Mouse (Mus musculus): ENCODE measurements at regions not wholly inside any gene's neighbourhood (a gene's known extent, or its start where the extent isn't known, plus 50 kb on each side); places are given as distances from the start of the nearest gene placed in this dataset.

- WGBS = 90% methylated on average over 10 of the region's 10 CpGs
- no peak overlapping the region for H3K27ac ChIP-seq
- no peak for ATAC-seq (ENCODE audit: insufficient read depth, low FRiP score, low read depth)
These were observed 85.2 kb upstream of the Cplx2 start for GRCm38 (mm10) chr13:54285968-54286367.

DNA sequence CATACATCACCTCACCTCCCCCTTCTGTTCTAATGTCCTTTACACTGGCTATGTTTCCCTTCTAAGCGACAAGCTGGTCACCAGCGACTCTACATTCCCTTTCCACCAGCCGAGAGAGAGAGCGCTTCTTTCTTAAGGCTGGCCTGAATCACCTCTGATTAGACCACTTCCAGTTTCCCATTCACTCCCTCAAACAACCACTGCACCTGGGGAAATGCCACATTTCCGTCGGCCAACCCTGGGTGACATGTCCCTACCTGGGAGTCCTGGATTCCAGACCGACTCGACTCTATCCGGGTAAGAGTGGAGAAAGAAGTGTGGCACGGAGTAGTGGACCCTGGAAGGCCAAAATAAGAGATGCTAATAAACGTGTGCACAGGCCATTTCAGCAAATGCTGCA lies 84.5 kb upstream of the Cplx2 start:
- Histone ChIP-seq H3K9ac (no peak overlapping the region), H3K4me1 (no peaks in the 10 kb centered on the region), H3K27ac (no peak overlapping the region), H3K4me3 (replicated peaks) (no peak overlapping the region), H3K36me3 (no peaks in the 10 kb centered on the region), H3K9me3 (no peaks in the 10 kb centered on the region), H3K27me3 (replicated peaks) (peaks cover 2% of the 10 kb centered on the region), H3K4me2 (no peak overlapping the region)
- WGBS = 86% methylated on average over 11 of the region's 11 CpGs
- ATAC-seq (ENCODE audit: insufficient read depth, low FRiP score, low read depth) = no peak

More at GRCm38 (mm10) chr13:54285968-54286367, 85.2 kb upstream of the Cplx2 start:
- Histone ChIP-seq H3K9me3 (no peaks in the 10 kb centered on the region), H3K36me3 (no peaks in the 10 kb centered on the region), H3K4me1 (no peaks in the 10 kb centered on the region), H3K4me3 (replicated peaks) (no peak overlapping the region), H3K9ac (no peak overlapping the region), H3K4me2 (no peak overlapping the region), H3K27me3 (replicated peaks) (peaks cover 9% of the 10 kb centered on the region)

GRCm38 (mm10) chr13:54290066-54290465 lies 81.1 kb upstream of the Cplx2 start:
- Histone ChIP-seq H3K27ac (no peak overlapping the region), H3K27me3 (replicated peaks) (no peaks in the 10 kb centered on the region), H3K9me3 (no peaks in the 10 kb centered on the region), H3K36me3 (no peaks in the 10 kb centered on the region), H3K9ac (no peak overlapping the region), H3K4me2 (no peak overlapping the region), H3K4me3 (replicated peaks) (no peak overlapping the region), H3K4me1 (no peaks in the 10 kb centered on the region)
- WGBS = 86% methylated on average over 9 of the region's 9 CpGs
- ATAC-seq (ENCODE audit: insufficient read depth, low FRiP score, low read depth) = no peak

- Histone ChIP-seq H3K4me2 (no peak overlapping the region), H3K36me3 (no peaks in the 10 kb centered on the region), H3K4me3 (replicated peaks) (no peak overlapping the region), H3K9me3 (no peaks in the 10 kb centered on the region), H3K27me3 (replicated peaks) (no peaks in the 10 kb centered on the region), H3K9ac (no peak overlapping the region), H3K4me1 (no peaks in the 10 kb centered on the region), H3K27ac (no peak overlapping the region)
- WGBS = 81% methylated on average over 6 of the region's 6 CpGs
- no peak for ATAC-seq (ENCODE audit: insufficient read depth, low FRiP score, low read depth)
These were observed 78.8 kb upstream of the Cplx2 start for GRCm38 (mm10) chr13:54292394-54292793.

DNA sequence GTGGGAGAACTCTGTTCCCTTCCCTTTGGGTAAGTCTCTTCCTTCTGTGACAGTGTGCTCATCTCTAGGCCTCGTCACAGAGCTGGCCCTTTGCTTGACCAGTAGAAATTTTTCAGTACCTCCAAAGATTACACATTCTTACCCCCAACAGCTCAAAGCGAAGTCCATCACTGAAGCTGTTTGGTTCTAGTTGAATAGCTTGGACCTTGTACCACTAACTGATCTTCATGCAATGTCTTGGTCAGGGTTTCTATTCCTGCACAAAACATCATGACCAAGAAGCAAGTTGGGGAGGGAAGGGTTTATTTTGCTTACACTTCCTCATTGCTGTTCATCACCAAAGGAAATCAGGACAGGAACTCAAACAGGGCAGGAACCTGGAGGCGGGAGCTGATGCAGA lies 78.1 kb upstream of the Cplx2 start:
- H3K4me1 ChIP-seq = no peaks in the 10 kb centered on the region
- no peak overlapping the region for H3K27ac ChIP-seq
- no peaks in the 10 kb centered on the region for H3K9me3 ChIP-seq
- ATAC-seq (ENCODE audit: insufficient read depth, low FRiP score, low read depth) = no peak
- H3K4me3 ChIP-seq (replicated peaks) = no peak overlapping the region
- H3K4me2 ChIP-seq = no peak overlapping the region
- WGBS = 83% methylated on average over 3 of the region's 3 CpGs
- H3K9ac ChIP-seq = no peak overlapping the region
- no peaks in the 10 kb centered on the region for H3K36me3 ChIP-seq
- H3K27me3 ChIP-seq (replicated peaks) = no peaks in the 10 kb centered on the region

DNA sequence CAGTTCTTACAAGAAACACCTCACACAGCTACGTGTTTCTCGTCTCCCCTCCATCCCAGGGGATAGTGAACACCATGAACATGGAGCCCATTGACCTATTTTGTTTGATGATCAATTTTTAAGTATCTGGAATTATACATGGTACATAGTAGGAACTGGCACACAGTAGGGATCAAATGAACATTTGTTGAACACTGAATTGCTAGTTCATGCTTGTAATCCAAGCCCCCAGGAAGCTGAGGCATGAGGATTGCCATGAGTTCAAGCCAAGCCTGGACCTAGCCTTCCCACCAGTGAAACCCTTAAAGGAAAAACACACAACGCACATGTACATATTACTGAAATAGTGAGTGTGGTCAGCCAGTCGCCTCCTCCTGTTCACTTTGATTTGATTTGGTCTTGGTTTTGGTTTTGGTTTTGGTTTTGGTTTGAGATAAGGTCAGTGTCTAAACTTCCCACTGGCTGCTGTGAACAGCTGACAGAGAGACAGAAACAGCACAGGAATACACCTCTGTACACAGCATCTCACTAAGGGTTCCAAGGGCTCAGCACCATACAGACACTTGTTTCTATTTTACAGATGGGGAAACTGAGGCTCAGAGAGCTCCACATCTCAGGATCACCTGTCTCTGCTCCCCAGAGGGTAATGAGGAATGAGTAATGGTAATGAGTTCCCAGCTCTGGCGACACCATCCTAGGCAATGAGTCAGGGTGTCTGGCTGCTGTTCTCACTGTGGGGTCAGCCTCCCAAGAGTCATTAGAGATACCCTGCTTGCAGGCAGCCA lies 75.5 kb upstream of the Cplx2 start:
- 67% methylated on average over 5 of the region's 5 CpGs for WGBS
- Histone ChIP-seq H3K9ac (no peak overlapping the region), H3K4me1 (no peaks in the 10 kb centered on the region), H3K4me2 (no peak overlapping the region), H3K9me3 (no peaks in the 10 kb centered on the region), H3K36me3 (no peaks in the 10 kb centered on the region), H3K27me3 (replicated peaks) (no peaks in the 10 kb centered on the region), H3K4me3 (replicated peaks) (no peak overlapping the region), H3K27ac (no peak overlapping the region)
- no peak for ATAC-seq (ENCODE audit: insufficient read depth, low FRiP score, low read depth)

DNA sequence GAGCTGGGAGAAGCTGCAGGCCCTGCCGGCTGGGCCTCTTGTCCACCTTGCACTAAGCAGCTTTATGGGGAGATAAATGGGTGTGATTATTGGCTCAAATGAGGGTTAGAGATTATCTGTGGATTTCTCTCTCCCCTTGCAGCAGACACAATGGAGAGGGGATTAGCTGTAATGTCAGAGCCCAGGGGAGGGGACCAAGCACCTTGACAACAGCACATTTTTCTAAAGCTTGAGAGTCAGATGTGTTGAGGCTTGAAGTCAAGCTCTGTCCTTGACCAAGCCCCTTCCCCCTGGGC lies 74.9 kb upstream of the Cplx2 start:
- Histone ChIP-seq H3K9ac (no peak overlapping the region), H3K4me1 (no peaks in the 10 kb centered on the region), H3K4me2 (no peak overlapping the region), H3K36me3 (no peaks in the 10 kb centered on the region), H3K27ac (no peak overlapping the region), H3K9me3 (no peaks in the 10 kb centered on the region), H3K27me3 (replicated peaks) (no peaks in the 10 kb centered on the region), H3K4me3 (replicated peaks) (no peak overlapping the region)
- WGBS = 41% methylated on average over 1 of the region's 1 CpGs
- no peak for ATAC-seq (ENCODE audit: insufficient read depth, low FRiP score, low read depth)

- 51% methylated on average over 8 of the region's 8 CpGs for WGBS
- H3K9me3 ChIP-seq = no peaks in the 10 kb centered on the region
- no peaks in the 10 kb centered on the region for H3K36me3 ChIP-seq
- H3K27me3 ChIP-seq (replicated peaks) = no peaks in the 10 kb centered on the region
- H3K9ac ChIP-seq = no peak overlapping the region
- H3K27ac ChIP-seq = no peak overlapping the region
- no peak overlapping the region for H3K4me2 ChIP-seq
- no peak overlapping the region for H3K4me3 ChIP-seq (replicated peaks)
- peaks cover 9% of the 10 kb centered on the region for H3K4me1 ChIP-seq
- no peak for ATAC-seq (ENCODE audit: insufficient read depth, low FRiP score, low read depth)
These were observed 72.3 kb upstream of the Cplx2 start for GRCm38 (mm10) chr13:54298851-54299250.

- Histone ChIP-seq H3K9ac (no peak overlapping the region), H3K36me3 (no peaks in the 10 kb centered on the region), H3K27ac (no peak overlapping the region), H3K27me3 (replicated peaks) (no peaks in the 10 kb centered on the region), H3K4me3 (replicated peaks) (no peak overlapping the region), H3K4me1 (peaks cover 13% of the 10 kb centered on the region), H3K9me3 (no peaks in the 10 kb centered on the region), H3K4me2 (no peak overlapping the region)
- 74% methylated on average over 5 of the region's 5 CpGs for WGBS
- ATAC-seq (ENCODE audit: insufficient read depth, low FRiP score, low read depth) = no peak
These were observed 71.9 kb upstream of the Cplx2 start for GRCm38 (mm10) chr13:54299295-54299694.

- Histone ChIP-seq H3K36me3 (no peaks in the 10 kb centered on the region), H3K4me1 (peaks cover 14% of the 10 kb centered on the region), H3K9me3 (no peaks in the 10 kb centered on the region), H3K4me3 (replicated peaks) (no peak overlapping the region), H3K9ac (no peak overlapping the region), H3K27ac (no peak overlapping the region), H3K27me3 (replicated peaks) (no peaks in the 10 kb centered on the region), H3K4me2 (no peak overlapping the region)
- 68% methylated on average over 1 of the region's 1 CpGs for WGBS
- no peak for ATAC-seq (ENCODE audit: insufficient read depth, low FRiP score, low read depth)
These were observed 70.0 kb upstream of the Cplx2 start for GRCm38 (mm10) chr13:54301110-54301509.

DNA sequence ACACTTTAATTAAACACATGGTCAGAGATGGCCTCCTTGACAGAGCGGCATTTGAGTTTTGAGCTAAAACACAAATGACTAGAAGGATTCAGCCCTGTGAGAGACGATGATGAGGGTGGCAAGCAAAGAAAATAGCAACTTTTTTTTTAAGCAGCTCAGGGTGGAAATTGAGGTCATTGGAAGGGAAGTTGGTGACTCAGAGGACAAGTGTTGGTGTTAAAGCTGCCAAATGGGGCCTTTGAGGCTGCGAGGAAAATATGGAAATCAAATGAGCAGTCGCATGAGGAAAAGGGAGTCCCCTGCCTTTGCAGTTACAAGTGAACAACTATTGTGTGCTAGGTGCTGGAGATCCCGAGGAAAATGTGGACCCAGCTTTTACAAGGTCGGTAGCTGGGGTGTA lies 69.5 kb upstream of the Cplx2 start:
- Histone ChIP-seq H3K36me3 (no peaks in the 10 kb centered on the region), H3K4me1 (peaks cover 14% of the 10 kb centered on the region), H3K4me3 (replicated peaks) (no peak overlapping the region), H3K27me3 (replicated peaks) (no peaks in the 10 kb centered on the region), H3K4me2 (peak overlapping the region; percentile 93), H3K27ac (no peak overlapping the region), H3K9me3 (no peaks in the 10 kb centered on the region), H3K9ac (no peak overlapping the region)
- ATAC-seq (ENCODE audit: insufficient read depth, low FRiP score, low read depth) = no peak
- 34% methylated on average over 6 of the region's 6 CpGs for WGBS

- Histone ChIP-seq H3K9me3 (no peaks in the 10 kb centered on the region), H3K36me3 (no peaks in the 10 kb centered on the region), H3K27ac (peak overlapping the region; percentile 99), H3K9ac (peak overlapping the region; percentile 80), H3K27me3 (replicated peaks) (no peaks in the 10 kb centered on the region), H3K4me3 (replicated peaks) (peak overlapping the region; percentile 76), H3K4me2 (peak overlapping the region; percentile 93), H3K4me1 (peaks cover 14% of the 10 kb centered on the region)
- WGBS = under 1% methylated on average over 46 of the region's 58 CpGs
- ATAC-seq (ENCODE audit: insufficient read depth, low FRiP score, low read depth) = peak; percentile 36
These were observed 68.6 kb upstream of the Cplx2 start for GRCm38 (mm10) chr13:54302351-54303070.
